Mouse (Mus musculus): ENCODE measurements around the gene Epb41l2. TPM values are rescaled to one million over a fixed set of nuclear protein-coding genes. Genes with fewer than 3 reads are reported as not detected.

Epb41l2 gene
- total RNA-seq, 2 experiments from 2014 or later, result 95.8 to 111 TPM

GRCm38 (mm10) chr10:25400076-25400475 lies 40.5 kb downstream of the Epb41l2 start:
- DNase-seq, result peak; percentile 26

GRCm38 (mm10) chr10:25400646-25401045 lies 41.0 kb downstream of the Epb41l2 start:
- DNase-seq, result no peak

GRCm38 (mm10) chr10:25401356-25401755 lies 41.8 kb downstream of the Epb41l2 start:
- DNase-seq, result no peak

GRCm38 (mm10) chr10:25402886-25403285 lies 43.3 kb downstream of the Epb41l2 start:
- no peak for DNase-seq

GRCm38 (mm10) chr10:25403813-25404701 lies 44.5 kb downstream of the Epb41l2 start:
- DNase-seq, result no peak

GRCm38 (mm10) chr10:25404702-25405098 lies 45.1 kb downstream of the Epb41l2 start:
- no peak for DNase-seq

GRCm38 (mm10) chr10:25405551-25405950 lies 46.0 kb downstream of the Epb41l2 start:
- no peak for DNase-seq

GRCm38 (mm10) chr10:25406695-25407094 lies 47.1 kb downstream of the Epb41l2 start:
- no peak for DNase-seq

GRCm38 (mm10) chr10:25408136-25408650 lies 48.6 kb downstream of the Epb41l2 start:
- no peak for DNase-seq

GRCm38 (mm10) chr10:25411836-25412373 lies 52.3 kb downstream of the Epb41l2 start:
- DNase-seq, result no peak

GRCm38 (mm10) chr10:25415188-25415717 lies 55.7 kb downstream of the Epb41l2 start:
- DNase-seq, result peak; percentile 65

- no peak for DNase-seq
Measured at GRCm38 (mm10) chr10:25416696-25417095, 57.1 kb downstream of the Epb41l2 start.

GRCm38 (mm10) chr10:25426058-25426457 lies 66.5 kb downstream of the Epb41l2 start:
- no peak for DNase-seq

- DNase-seq, result no peak
Measured at GRCm38 (mm10) chr10:25426814-25427213, 67.2 kb downstream of the Epb41l2 start.

GRCm38 (mm10) chr10:25427523-25427922 lies 67.9 kb downstream of the Epb41l2 start:
- DNase-seq, result no peak

GRCm38 (mm10) chr10:25428658-25429057 lies 69.1 kb downstream of the Epb41l2 start:
- no peak for DNase-seq

- DNase-seq, result no peak
Measured at GRCm38 (mm10) chr10:25429346-25429745, 69.7 kb downstream of the Epb41l2 start.

- no peak for DNase-seq
Measured at GRCm38 (mm10) chr10:25430862-25431261, 71.3 kb downstream of the Epb41l2 start.

GRCm38 (mm10) chr10:25432351-25432750 lies 72.8 kb downstream of the Epb41l2 start:
- DNase-seq, result no peak

- peak; percentile 38 for DNase-seq
Measured at GRCm38 (mm10) chr10:25432938-25433337, 73.3 kb downstream of the Epb41l2 start.

GRCm38 (mm10) chr10:25433524-25433923 lies 73.9 kb downstream of the Epb41l2 start:
- no peak for DNase-seq

GRCm38 (mm10) chr10:25434358-25435044 lies 74.9 kb downstream of the Epb41l2 start:
- DNase-seq, result no peak
